Mouse (Mus musculus) monocyte, adult 2 months (primary cell): ENCODE results near the gene Tlnrd1.
"Not testable (repeated sequence)": the region's sequence is repeated elsewhere in the genome, so short reads cannot be mapped to it uniquely, and the experiment has no call there.

ENCODE experiments used
- DNase-seq, 2 experiments: peaks; one replicate each; pipeline ENCODE4 v3.0.0; 2022; ENCODE audit warnings: low spot score in 2 of 2, low read depth in 1 of 2

Gene Tlnrd1

GRCm38 (mm10) chr7:83884021-83884658 lies at the start of gene Tlnrd1, which contains the start of gene Mesd:
TSS of gene Tlnrd1 (minus strand) at chr7:83884305.
TSS of gene Mesd (plus strand) at chr7:83884466.
- DNase-seq = peak; percentile 79 to 80

DNA sequence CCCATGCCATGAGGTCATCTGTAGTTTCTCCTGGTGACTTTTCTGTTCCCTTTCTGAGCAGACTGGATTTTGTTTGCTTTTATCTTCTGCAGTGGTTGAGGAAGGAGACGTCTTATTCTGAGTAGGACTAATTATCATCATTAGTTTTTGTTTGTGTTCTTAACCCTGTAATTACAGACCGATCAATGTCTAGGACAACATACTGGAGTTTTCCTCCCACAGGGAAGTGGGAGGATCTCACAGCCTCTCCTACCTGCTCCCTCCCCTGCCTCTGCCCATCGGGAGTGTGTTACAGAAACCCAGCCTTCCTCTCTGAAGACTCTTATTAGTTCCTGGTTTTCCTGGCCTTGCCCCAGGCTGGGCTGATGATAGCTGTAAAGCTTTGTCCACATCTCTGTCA lies 37.5 kb upstream of the Tlnrd1 start:
- no peak for DNase-seq

- no peak for DNase-seq
Measured at GRCm38 (mm10) chr7:83920241-83920640, 36.1 kb upstream of the Tlnrd1 start.

GRCm38 (mm10) chr7:83914566-83914965 lies 30.5 kb upstream of the Tlnrd1 start:
- peak; percentile 16 to 36 for DNase-seq

GRCm38 (mm10) chr7:83913995-83914394 lies 29.9 kb upstream of the Tlnrd1 start:
- DNase-seq = no peak

DNA sequence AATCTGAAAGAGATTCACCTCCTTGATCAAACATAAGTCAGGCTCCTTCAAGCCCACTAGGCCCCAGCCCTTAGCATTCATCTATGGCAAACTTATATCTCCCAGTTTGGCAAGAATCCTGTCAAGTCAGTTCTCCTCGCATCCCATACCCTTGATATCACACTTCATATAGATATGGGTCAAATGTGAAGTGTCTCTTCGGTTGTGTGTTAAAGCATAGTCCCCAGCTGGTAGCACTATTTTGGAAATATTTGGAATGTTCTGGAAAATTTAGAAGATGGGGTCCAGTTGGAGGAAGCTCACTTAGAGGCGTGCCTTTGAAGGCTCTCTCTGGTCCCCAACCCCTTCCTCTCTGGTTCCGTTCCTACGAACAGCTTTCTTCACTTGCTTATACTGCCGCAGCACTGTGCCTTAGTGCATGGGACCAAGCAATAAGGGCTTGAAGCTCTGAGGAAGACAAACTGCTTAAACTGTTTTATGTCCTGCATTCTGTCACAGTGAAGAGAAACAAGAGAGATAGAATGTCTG lies 29.4 kb upstream of the Tlnrd1 start:
- DNase-seq = no peak

- no peak for DNase-seq
Measured at GRCm38 (mm10) chr7:83911909-83912308, 27.8 kb upstream of the Tlnrd1 start.

GRCm38 (mm10) chr7:83904831-83905230 lies 20.7 kb upstream of the Tlnrd1 start:
- no peak for DNase-seq

DNA sequence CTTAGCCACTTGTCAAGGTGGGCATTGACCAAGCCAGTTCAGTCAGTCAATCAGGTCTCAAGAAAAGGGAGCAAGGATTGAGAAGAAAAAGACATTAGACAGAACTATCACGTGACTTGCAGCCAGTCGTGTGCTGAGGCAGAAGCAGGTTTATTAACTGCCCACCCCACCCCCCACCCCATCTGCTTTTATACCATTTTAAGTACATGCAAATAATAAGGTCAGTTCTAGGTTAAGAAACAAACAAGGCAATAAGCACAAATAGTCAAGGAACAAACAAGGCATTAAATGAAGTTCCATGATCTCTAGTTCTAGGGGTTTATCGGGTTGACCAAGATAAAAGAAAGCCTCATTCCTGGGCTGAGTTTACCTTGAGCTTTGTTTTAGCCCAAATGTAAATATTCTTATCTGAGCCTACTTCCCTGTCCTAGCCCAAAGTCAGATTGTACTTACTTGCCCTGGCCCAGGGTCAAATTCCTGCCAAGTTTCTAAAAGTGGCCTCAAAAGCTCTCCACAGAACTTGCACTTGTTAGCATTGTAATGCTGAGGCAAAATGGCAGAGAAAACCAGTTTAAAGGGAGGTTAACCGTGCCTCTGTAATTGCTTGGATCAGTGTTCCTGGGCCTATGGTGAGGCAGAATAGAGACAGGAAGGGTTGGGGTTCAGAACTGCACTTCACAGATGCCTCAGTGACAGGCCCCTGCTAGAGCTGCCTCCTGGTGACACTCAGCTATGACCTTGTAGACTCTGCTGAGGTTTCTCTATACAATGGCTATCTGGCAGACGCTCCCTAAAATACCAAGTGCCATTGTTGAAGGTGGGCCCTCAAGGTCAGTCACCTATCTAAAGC lies 18.4 kb upstream of the Tlnrd1 start:
- no peak for DNase-seq

GRCm38 (mm10) chr7:83901425-83901824 lies 17.3 kb upstream of the Tlnrd1 start:
- no peak for DNase-seq

DNA sequence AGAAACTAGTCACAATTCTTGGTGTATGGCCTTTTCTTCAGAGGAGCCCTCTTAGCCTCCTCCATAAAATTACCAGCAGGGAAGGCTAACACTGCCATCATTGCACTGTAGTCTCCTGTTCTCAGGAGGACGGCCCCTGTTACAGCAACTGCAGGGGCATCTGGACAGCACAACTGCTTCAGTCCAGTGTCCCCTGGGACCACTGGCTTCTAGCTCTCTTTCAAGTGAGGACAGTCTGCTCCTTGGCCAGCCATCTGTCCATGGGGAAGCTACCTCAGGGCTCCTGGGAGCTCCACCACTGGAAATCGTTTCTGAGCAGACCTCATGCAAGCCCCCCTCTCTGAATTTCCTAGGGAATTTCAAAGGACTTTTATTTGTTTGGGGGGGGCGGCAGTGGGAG lies 16.4 kb upstream of the Tlnrd1 start:
- no peak for DNase-seq

DNA sequence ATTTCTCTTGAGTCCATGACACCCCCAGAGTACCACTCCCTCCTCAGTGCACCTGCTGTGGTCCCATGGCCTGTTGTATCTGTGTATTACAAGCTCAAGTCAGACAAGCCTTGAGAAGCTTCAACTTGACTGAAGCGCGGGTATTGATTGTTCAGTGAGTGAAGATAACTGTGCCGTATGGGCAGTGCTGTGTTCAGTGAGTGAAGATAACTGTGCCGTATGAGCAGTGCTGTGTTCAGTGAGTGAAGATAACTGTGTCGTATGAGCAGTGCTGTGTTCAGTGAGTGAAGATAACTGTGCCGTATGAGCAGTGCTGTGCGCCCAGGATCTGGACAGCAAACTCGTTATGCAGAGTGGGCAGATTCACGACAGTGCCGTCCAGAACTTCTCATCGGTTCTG lies 14.2 kb upstream of the Tlnrd1 start:
- DNase-seq = no peak

GRCm38 (mm10) chr7:83896077-83896740 lies 12.1 kb upstream of the Tlnrd1 start:
- no peak for DNase-seq

GRCm38 (mm10) chr7:83894348-83894747 lies 10.2 kb upstream of the Tlnrd1 start:
- DNase-seq = no peak

GRCm38 (mm10) chr7:83892333-83892669 lies 8.2 kb upstream of the Tlnrd1 start:
- DNase-seq = no peak

DNA sequence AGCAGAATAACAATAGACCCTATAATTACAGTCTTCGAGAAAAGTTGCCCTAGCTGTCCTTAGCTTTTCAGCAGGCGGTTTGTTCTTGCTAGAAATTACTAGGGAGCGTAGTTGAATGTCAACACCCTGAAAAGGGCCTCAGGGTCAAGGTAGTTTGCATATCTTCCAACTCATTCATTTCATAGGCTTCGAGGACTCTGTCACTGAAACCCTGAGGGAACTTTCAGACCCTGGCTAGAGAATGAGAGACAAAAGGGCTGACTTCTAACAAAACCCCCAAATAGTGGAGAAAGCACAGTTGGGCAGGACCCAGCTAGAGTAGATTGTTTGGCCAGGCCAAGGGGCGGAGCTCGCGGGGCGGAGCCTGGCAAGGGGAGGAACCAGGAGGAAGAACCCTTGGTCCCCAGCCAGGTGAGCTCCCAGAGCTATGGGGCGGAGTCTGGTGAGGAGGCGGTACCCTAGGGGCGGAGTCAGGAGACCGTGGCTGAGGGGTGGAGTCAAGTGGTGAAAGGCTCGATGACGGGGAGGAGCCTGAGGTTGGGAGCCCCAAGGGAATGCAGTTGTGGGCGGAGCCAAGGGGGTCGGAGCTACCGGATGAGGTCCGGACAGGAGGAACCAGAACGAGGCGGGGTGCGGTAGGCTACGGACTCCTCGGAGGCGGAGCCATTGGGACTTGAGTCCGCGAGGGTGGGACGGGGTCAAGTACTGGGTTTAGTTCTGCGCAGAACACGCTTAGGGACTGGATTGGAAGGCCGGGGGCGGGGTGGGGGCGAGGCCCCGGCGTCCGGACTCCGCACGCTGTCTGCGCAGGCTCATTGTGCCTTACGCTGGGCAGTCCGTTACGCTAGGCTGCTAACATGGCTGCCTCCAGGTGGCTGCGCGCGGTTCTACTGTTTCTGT lies 7.6 kb upstream of the Tlnrd1 start:
- DNase-seq = peak; percentile 91 to 95

DNA sequence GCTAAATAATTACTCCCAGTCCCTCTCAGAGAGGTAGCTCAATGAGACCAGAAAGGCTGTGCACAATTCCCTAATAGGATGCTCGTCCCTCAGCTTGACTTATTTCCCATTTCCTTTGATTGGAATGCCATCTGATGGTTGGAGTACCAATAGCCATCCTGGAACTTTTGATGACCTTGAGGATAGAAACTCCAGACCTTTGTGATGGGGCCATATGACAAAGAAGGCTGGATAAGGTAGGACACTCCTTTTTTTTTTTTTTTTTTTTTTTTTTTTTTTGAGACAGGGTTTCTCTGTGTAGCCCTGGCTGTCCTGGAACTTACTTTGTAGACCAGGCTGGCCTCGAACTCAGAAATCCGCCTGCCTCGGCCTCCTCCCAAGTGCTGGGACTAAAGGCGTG lies 5.8 kb upstream of the Tlnrd1 start:
- DNase-seq = not testable (repeated sequence)

- DNase-seq = no peak
Measured at GRCm38 (mm10) chr7:83889383-83889782, 5.3 kb upstream of the Tlnrd1 start.

- DNase-seq = no peak
Measured at GRCm38 (mm10) chr7:83886366-83887129, 2.4 kb upstream of the Tlnrd1 start.

DNA sequence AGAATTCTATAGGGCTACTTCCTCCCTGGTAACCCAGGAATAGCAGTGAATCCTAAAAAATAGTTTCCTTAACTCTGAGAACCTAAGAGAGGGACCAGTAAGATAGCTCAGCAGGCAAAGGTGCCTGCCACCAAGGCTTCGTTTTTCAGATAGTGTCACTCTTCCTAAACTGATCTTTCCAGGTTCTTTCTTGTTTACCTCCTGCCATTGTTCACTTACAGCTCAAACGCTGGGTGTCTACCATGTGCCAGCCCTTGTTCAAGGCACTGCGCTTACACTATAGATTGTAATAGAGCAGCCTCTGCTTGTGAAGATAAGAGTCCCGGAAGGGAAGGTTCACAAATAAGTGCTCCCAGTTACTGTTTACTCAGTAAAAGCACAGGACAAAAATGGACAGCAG lies 1.7 kb upstream of the Tlnrd1 start:
- DNase-seq = no peak
